Mouse (Mus musculus) small intestine, adult 2 months (tissue): Measurements from ENCODE around the gene Sclt1.

Experiments
- CTCF ChIP-seq: fragments of 200-500 bp; IDR thresholded peaks from 2 replicates; pipeline ENCODE4 v1.5.1; 2012; ENCODE audit warnings: low read depth, mild to moderate bottlenecking, control low read depth, inconsistent platforms, low read length, moderate library complexity, mixed read lengths; ENCODE audit not compliant: insufficient replicate concordance, insufficient read length; ENCODE audit errors: extremely low read depth
- POLR2A ChIP-seq: fragments of 200-500 bp; IDR thresholded peaks from 2 replicates; pipeline ENCODE4 v1.6.1; 2012; ENCODE audit warnings: low read depth, mild to moderate bottlenecking, control low read depth, inconsistent platforms, low read length, moderate library complexity

- TF ChIP-seq POLR2A = no peak
- TF ChIP-seq CTCF = no peak
These were observed 60.2 kb downstream of the Sclt1 start for GRCm38 (mm10) chr3:41682084-41682483.
